Mouse (Mus musculus): ENCODE data around the gene Amdhd2.

- TF ChIP-seq POLR2A (IDR thresholded peaks at IDR 0.05; ENCODE audit: insufficient read length, low read depth): no peak
- TF ChIP-seq MAX (IDR thresholded peaks at IDR 0.05; ENCODE audit: low read depth): no peak
- TF ChIP-seq MYOD1 (IDR thresholded peaks at IDR 0.05; ENCODE audit: control insufficient read depth in 1 of 3, insufficient read length in 2 of 3, low read depth in 2 of 3): no peak
- no peak for TF ChIP-seq TCF12 (IDR thresholded peaks at IDR 0.05; ENCODE audit: insufficient read depth, poor library complexity, severe bottlenecking)
- no peak for TF ChIP-seq POLR2AphosphoS2 (IDR thresholded peaks at IDR 0.05; ENCODE audit: insufficient read length, low read depth)
- no peak for TF ChIP-seq MYOG (IDR thresholded peaks at IDR 0.05; ENCODE audit: control insufficient read depth in 1 of 3, insufficient read depth in 1 of 3, insufficient read length in 2 of 3, low read depth in 2 of 3)
- TF ChIP-seq USF1 (IDR thresholded peaks at IDR 0.05; ENCODE audit: low read depth): no peak
Measured at GRCm38 (mm10) chr17:24149421-24149820, 14.1 kb downstream of the Amdhd2 start.
